Mouse (Mus musculus) telencephalon, adult 2 months (tissue): ENCODE data around the gene Zfp266.
"Not testable (repeated sequence)": the region's sequence is repeated elsewhere in the genome, so short reads cannot be mapped to it uniquely, and the experiment has no call there.

Experiments
- DNase-seq: peaks from one replicate; pipeline ENCODE4 v3.0.0-alpha.2; 2011; ENCODE audit warnings: low read depth, low spot score

Zfp266 gene

DNA sequence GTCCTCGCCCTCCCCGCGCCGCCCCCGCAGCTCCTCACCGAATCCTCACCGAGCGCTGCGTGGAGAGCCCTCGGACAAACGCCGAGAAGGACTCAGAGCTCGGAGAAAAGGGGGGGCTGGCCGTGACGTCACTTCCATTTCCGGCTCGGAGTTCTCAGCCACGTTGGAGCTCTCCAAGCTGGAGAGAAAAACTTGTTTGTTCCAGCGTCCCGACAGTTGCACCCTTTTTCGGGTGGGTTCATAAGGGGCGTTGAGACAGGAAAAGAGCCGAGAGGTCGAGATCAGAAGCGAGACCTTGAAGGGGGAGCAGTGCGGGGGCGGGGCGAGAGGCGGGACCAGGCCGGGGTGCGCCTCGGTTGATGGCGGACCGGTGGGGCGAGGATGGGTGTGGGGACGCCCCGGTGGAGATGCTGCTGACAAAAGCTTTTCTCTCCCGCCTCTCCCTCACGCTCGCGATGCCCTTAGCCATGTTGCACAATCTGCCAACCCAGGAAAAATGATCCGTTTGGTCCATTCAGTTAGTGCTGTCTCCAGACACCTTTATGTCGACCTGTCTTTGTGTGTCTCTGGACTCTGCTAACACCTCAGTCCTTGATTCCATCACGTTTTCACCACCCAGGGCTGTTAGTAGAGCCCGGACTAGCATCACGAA lies at the start of gene Zfp266:
Gene Zfp266, minus strand, starts transcription at position 112 of the 652 bp plus-strand sequence.
- peak; percentile 84 for DNase-seq

DNA sequence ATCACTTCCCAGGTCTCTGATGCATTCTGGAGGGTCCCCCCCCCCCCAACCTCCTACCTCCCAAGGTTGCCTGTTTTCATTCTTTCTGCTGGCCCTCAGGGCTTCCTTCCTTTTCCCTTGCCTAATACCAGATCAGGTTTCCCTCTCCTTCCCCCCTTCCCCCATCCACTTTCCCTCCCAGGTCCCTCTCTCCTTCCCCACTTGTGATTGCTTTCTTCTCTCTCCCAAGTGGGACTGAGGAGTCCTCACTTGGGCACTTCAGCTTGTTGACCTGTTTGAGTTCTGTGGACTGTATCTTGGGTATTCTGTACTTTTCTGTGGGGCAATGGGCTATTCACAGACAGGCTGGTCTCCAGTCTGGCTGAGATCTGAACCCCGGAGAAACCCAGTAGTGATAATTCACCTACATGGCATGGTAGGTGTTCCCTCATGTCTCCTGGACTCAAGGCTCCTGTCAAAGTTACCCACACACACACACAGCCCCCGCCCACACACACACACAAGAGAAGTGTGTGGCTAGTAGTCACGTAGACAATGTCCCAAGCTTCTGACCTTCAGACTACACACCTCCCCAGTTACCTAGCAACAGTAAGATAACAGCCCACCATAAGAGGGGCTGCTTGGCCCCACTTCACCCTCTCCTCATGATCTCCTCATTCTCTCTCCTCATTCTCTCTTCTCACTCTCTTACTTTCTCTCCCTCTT lies 44.3 kb upstream of the Zfp266 start:
- DNase-seq, result not testable (repeated sequence)

DNA sequence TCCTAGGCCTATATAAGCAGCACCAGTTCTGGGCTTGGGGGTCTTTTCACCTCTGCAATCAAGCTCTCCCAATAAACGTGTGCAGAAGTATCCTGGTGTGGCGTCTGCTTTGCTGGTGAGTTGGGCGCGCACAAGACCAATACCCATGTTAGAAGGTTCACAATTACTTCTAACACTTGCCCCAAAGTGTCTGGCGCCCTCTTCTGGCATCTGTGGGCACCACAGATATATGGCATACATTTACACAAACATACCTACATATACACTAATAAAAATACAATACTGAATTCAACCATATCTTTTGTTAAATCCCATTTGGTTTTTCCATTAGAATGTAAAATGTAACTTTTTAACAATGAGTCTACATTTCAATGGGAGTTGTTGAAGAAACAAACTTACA lies 41.0 kb upstream of the Zfp266 start:
- no peak for DNase-seq

DNA sequence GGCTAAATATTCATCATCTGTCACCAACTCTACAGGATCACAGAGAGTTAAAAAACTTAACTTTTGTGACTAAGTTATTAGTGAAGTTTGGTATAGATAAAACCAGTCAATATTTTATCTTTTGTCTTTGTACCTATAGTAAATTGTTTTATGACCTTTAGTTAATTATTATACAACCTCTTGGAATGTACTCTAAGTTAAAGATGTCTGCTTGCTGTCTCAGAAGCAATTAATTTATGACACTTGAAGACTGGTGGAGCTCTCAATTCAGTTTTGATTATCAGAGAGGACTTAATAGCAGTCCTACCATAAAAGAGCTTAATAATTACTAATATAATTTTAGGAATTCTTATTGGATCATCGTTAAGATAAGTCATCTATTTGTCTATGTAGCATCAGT lies 31.5 kb upstream of the Zfp266 start:
- no peak for DNase-seq

DNA sequence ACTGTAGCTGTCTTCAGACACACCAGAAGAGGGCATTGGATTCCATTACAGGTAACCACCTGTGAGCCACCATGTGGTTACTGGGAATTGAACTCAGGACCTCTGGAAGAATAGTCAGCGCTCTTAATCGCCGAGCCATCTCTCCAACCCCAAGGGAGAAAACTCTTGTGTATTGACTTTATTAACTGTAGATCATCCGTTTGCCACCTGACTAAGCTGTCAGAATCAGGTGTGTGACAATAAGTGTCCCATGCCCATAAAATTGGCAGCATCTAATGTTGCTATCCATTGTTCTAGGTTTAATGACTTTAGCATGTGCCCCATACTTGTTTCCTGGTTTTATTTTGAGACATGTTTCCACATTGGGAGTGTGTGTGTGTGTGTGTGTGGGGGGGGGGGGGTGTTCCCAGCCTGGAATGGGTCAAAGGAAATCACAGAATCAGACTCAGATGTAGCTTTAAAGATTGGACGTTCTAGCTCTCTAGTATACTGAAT lies 30.6 kb upstream of the Zfp266 start:
- no peak for DNase-seq

DNA sequence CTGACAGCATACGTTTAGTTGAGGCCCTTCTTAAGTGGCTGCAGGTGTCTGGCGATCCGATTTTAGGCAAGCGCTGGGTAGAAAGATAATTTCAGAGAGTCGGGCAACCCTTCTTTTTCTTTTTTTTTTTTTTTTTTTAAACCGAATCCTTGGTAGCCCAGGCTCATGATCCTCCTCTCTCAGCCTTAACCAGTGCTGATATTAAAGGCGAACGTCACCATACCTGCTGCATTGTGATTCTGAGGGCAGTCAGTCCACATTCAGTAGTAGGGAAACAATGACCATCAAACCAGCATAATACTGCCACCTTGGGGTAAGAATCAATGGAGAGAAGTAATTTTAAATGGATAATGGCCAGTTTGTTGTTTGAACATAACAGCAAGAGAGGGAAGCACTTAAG lies 23.9 kb upstream of the Zfp266 start:
- DNase-seq, result no peak

DNA sequence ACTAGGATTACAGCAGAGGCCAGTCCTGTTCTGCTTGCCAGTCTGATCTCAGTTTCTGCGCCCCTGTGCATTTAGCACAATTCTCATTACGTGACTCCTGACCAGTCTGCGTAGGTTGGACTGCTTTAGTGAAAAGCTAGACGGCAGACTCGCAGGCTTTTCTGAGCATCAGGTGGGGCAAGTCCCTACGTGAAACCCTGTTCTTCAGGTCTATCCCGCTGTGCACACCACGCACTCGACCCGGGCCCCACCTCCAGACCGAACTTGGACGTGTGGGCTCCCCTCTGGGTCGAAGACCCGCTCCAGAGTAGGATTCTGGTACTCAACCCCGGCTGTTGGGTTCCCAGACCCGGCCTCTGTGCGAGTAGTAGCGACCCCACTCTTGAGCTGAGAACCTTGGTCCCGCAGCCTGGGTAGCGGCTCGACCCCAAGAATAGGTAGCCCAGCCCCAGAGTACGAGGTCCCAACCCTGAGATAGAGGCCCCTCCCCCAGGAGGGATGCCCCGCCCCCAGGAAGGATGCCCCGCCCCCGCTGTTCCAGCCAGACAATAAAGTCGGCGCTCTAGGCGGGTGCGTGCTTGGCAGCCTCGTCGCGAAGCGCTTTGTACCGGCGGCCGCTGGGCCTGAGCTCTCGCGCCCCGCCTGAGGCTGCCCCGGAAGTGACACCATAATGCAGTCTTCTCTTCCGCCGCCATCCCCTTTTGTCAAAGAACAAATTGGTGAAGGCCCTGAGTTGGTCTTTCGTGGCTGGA lies 23.0 kb upstream of the Zfp266 start:
- peak; percentile 38 for DNase-seq

DNA sequence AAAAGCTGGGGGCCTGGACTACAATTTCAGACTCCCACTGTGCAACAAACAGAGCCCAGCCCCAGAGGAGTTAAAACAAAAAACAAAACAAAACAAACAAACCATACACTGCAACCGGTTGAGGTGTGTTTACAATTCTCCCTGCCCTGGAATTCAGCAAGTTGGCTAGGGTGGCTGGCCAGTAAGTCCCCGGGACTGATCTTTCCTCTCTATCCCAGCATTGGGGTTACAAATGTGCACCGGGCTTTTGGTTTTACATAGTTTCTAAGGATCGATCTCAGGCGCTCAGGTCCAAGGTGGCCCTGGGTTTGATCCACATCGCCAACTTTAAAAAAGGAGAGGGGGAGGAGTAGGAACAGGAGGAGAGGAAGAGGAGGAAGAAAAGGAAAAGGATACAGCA lies 22.3 kb upstream of the Zfp266 start:
- DNase-seq, result no peak

DNA sequence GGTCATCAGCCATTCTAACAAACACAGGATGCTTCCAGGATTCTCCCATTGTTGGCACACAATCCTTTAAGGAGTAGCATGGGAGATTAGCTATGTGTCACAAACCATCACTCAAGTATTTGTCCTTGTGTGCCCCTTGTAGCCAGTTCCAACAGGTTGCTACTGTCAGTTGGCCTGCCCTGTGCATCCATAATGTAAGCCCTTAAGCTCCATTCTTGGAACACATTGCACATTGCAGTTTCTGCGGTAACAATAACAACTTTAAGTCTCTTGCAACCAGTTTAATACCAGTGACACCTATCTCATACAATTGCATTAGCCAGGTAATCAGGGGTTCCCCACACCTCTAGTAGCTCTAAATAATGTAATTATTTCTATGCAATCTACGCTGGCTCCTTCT lies 15.4 kb upstream of the Zfp266 start:
- DNase-seq, result no peak

DNA sequence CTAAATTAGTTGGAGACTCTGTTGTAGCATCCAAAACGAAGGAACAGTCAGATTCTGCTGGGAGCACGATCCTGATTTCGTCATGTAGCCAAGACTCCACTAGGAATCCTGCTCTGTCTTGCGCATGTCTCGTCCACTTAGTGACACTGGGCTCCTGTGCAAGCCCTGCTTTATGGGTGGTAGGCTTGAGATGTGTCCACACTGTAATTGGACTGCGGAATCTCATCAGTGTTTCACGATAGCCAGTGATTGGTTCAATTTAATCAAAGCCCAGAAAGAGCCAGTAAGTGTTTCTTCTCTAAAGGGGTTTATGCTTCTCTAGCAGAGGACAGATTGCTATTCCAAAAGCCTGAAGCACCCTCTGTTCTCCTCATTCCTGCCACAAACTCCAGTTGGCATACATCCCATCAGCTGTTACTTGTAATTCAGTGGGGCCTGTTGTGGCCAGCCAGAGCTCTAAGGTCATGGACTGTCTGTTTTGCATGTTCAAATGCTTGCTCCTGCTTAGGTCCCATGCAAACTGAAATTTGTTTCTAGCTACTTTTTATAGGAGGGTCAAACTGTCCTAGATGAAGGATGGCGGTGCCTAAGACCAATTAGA lies 13.2 kb upstream of the Zfp266 start:
- no peak for DNase-seq

DNA sequence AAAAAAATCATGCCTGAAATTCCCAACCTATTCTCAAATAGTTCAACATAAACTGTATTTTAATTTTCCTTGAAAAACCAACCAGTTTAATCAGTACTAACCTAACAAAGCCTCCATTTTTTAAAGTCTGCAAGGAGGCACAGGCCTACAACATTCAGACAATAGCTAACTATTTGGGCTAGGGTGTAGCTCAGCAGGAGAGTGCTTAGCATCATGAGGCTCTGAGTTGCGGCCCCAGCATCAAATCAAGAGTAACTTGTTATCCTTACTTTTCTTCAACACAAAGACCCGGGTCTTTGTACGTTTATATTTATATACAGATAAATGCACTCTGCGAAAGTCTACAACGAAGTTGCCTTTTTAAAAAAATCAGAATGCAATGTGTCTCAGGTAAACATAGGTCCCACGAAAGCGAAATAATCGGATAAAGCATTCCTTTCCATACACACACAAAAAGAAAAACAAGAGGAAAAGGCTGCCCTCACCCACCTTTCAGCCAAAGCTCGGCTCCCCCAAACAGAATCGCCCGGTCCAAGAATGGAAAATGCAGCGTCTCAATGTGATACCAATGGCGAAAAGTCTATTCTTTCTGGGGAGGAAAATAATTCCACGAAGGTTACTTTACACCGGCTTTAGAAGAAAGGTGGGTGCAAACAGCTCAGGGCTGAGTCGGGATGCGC lies 546 bp downstream of the Zfp266 start:
- no peak for DNase-seq

DNA sequence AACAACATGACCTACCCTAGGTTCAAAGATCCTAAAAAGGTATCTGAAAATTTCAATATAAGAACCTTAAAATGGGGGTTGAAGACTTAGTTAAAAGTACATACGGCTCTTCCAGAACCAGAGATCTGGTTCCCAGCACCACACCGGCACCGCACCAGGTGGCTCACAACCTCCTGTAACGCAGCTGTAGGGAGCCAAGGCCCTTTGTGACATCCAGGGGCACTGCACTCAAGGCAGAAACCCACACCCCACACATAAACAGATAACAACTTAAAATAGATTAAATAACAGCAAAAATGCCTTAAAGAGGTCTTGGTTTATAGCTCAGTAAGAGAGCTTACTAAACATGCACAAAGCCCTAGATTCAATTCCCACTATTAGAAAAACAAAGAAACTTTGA lies 1.3 kb downstream of the Zfp266 start:
- no peak for DNase-seq

DNA sequence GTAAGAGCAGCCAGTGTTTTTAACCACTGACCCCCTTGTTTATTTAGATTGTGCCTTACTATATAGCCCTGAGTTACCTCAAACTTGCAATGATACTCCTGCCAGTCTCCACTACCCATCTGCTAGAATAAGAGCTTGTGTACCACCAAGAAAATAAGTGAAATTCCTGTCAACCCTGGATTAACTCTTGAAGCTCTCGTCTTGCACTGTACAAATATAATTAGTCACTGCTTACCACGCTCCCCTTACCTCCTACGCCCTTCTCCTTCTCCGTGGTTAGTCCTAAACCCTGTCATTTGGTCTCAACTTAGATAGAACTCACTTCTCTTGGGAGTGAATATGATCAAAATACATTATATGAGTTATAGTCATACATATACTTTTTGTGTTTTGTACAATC lies 2.5 kb downstream of the Zfp266 start:
- DNase-seq, result no peak

DNA sequence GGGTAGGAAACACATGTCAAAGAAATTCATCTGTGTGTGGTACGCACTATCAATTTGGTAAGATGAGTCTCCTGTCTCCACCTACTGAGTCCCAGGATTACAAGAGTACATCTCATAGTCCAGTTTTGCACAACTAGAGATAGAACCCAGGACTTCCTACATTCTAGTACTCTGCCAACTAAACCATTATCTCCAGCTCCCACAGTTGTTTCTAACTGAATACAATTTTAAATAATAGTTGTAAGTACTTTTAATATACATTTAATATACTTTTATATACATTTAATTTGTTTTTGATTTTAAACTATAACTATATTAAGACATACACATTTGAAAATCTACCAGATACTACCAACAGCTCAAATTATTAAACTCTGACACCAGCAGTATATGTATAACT lies 3.5 kb downstream of the Zfp266 start:
- no peak for DNase-seq

DNA sequence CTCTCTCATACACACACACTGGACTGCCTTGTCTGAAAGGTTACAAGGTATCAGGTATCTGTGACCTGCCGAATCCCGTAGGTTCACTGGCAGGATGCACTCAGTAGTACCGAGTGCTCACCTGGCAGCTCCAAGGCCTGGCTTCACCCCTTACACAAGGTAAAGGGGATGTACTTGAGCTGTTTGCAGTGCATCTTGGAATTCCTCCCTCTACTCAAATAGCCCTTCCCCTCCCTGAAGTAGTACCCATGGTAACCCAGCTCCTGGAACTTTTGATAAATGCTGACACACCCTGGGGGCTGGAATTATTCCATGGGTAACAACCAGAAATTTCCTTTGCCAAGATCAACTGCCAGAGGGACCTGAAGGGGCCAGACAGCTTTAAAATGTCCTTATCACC lies 7.2 kb downstream of the Zfp266 start:
- no peak for DNase-seq

DNA sequence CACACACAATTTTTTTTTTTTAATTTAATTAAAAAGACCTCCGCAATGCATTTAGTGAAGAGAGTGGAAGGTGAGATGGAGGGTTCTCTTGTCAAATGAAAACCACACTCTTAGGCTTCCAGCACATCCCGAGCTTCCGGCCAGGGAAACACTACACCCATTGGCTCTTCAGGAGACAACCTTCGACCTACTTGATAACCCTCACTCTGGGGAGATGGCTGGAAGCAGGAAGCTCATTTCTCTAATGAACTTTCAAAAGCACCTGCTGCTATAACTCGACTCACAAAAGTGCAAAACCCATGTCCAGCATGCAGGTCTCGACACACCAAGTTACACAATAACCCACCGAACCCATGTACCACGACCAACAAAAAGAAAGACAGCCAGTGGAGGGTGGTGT lies 8.5 kb downstream of the Zfp266 start:
- no peak for DNase-seq

DNA sequence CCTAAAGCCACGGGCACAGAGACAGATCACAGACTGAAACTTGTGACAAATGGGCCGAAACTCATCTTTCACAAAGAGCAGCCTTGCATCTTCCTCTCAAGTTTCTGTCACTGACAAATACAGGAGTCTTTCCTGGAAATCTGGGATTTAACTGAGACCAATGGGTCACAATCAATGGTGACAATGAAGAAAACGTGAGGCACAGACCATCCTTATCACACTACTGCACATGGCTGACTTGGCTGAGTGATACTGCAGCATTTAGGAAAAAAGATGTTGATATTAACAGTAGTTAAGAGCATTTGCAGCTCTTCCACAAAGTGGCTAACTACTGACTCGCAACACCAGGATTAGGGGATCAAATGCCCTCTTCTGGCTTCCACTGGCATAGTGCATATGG lies 9.6 kb downstream of the Zfp266 start:
- no peak for DNase-seq

DNA sequence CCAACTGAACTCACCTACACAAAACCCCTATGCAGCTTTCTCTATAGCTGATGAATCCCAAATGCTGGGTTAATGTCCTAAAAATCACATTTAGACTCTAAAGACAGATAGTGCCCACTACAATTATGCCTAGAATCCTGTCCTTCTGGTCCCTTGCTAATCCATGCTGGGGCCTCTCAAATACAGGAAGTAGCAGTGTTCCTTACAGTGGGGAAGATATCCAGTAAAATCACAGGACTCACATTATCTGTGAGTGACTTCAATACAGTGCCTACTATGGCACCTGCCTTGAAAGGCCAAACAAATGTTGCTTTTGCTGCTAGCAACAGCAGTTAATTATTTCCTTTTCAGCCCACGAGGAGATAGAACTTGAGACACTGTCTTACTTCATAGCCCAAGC lies 10.9 kb downstream of the Zfp266 start:
- DNase-seq, result no peak

DNA sequence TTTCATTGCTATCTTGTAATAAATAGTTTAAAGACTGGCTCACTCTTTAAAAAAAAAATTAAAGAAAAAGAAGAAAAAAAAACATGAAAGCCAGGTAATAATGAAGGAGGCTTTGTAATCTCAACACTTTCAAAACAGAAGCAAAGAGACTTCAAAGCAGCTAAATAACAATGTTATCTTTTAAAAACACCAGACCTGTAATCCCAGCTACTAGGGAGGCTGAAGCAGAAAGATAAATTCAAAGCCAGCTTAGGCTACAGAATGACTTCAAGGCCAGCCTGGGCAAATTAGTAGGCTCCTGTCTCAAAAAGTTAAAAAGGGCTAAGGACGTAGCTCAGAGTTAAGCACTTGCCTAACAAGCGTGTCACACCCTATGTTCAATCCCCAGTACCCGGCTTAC lies 11.5 kb downstream of the Zfp266 start:
- DNase-seq, result no peak

DNA sequence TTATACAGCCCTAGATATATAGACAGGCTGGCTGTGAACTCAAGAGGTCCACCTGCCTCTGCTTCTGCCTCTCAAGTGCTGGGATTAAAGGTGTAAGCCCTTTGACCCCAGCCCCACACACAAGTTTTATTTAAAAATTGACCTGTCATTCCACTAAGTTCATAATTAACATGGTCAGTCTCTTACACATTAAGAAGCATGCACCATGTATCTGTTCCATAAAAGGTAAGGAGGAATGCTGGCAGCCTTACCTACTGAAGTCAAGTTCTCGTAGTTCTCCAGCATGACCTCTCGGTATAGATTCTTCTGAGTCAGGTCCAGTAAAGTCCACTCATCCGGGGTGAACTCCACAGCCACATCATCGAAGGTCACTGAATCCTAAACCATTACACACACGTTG lies 16.4 kb downstream of the Zfp266 start:
- no peak for DNase-seq

DNA sequence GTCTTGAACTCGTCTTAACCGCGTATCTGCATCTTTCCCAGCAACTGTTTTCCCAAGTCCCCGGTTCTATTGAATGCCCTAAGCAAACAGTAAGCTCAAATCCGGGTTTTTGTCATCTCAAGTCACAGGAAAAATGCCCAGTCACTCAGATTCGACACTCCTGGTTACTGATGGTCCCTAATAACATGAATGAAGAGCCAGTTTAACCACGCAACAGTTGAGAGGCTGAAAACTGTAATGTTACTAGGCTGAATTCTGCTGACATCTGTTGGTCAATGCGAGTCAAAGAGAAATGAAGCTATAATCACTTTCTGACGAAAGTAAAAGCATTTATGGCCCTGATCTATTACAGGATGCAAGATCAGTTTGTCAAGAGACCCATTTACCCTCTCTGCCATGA lies 27.9 kb downstream of the Zfp266 start:
- DNase-seq, result peak; percentile 24
